Mouse (Mus musculus) retina, postnatal 1 day (tissue): Measurements from ENCODE around the gene Bag1.
"Not testable (repeated sequence)": the region's sequence is repeated elsewhere in the genome, so short reads cannot be mapped to it uniquely, and the experiment has no call there.

Experiments
- DNase-seq: peaks from one replicate; pipeline ENCODE4 v3.0.0-alpha.2; 2012

The Bag1 gene

DNA sequence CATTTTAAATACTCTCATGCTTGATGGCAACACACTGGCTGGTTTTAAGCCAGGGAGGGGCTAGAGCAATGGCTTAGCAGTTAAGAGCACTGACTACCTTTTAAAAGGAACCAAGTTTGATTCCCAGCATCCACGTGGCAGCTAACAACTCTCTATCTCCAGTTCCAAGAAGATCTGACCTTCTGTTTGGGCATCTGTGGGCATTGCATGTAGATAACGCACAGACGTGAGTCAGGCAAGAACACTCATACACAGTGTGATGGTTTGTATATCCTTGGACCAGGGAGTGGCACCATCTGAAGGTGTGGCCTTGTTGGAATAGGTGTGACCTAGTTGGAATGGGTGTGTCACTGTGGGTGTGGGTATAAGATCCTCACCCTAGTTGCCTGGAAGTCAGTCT lies 13.7 kb downstream of the Bag1 start:
- DNase-seq: not testable (repeated sequence)

DNA sequence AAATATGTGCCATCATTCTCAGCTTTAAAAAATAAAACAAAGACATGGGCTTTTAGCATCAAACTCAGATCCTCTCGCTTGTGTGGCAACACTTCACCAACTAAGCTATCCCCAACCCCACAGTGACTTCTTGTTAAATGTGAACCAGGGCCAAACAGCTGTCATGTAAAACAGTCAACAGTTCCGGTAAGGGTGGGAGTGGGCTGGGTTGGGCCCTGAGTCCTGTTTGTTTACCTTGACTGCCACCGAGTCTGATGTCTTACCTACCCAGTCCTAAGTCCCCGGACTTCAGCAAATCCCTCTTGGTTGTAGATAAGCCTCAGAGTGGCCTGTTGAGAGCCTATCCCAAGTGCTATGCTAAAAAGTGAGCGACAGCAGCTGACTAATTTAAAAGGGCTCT lies 14.4 kb downstream of the Bag1 start:
- no peak for DNase-seq

DNA sequence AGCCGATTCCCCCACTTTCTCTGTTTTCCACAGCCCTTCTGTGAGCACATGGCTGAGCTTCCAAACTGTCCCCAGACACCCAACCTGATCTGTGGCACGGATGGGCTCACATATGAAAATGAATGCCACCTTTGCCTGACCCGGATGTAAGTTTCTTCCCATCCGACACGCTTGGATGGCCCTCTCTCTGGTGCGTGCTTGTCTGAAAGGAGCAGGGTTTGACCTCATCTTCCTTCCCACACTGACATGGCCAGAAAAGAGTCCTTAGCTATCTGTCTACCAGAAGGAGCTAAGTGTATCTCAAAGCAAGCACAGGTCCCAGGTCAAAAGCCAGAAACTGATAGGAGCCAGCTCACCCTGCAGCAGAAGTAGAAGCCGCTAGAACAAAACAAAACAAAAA lies 19.0 kb downstream of the Bag1 start:
- DNase-seq: no peak

DNA sequence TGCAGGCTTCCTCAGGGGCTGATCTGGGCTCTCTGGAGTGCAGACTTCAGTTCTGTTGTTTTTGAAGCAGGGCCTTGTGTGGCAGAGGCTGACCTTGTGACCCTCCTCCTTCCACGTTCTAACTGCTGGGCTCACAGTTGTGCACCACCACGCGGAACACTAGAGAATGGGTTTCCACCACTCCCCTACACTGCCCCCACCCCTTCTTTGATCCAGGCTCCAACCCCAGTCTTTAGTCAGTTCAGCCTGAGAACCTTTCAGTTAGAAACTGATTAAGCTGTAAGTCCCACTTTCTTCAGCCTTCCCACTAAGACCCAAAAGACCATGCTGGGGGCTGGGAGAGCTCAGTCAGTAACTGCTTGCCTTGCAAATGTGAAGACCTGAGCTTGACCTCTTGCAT lies 22.5 kb downstream of the Bag1 start:
- DNase-seq: no peak

DNA sequence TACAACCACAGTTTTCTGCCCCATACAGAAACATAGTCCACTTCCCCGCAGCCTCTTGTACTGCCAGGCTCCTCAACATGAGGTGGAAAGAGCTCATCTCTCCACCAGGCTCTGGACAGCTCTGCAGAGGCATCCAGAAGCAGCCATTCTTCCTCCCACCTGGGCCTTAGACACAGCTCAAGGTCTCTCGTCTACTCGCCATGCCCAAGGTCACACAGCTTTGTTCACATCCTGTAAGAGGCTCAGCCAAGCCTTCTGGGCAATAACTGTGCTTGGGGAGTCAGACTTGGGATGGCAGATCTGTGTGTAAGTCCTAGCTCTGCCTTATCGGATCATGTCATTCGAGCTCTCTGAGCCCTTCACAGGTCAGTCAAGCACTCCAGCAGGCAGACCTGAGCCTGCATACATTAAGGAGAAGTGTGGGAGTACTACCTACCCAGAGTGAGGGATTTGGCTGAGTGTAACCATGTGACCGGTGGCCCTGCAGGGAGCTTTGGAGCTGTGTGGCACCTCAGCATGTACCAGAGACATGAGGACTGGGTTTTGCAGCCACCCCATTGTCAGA lies 24.9 kb downstream of the Bag1 start:
- no peak for DNase-seq

DNA sequence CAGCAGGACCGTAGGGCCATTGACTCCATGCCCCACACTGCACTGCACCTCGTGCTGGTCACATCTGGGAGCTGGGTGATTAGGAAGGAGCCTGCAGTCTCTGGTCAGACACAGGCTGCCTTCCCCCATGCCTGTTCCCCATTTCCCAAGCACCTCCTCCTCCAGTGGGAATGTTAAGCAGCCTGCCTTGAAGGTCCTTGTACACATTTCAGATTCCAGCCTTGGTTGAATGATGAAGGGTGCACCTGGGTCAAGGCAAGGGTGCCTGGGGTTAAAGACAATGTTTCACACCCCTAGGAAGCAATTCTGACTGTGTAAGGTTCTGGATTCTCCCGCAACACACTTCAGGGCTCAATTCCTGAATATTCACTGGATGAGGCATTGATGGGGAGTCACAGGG lies 26.8 kb downstream of the Bag1 start:
- no peak for DNase-seq

DNA sequence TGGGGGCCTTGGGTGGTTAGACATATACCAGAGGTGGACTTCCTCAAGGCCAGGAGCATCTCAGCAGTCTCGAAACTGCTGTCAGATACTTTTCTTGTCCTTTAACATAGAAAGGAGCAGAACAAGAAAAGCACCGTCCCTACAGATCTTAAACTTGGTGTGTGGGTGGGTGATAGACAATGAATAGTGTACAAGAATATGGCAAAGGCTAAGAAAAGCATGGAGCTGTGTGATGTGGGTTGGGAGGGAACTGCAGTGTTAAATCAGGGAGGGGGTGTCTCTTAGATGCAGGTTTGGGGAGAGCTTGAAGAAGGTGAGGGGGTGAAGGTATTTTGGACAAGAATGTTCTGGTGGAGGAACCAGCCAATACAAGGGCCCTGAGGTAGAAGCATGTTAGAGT lies 27.5 kb downstream of the Bag1 start:
- no peak for DNase-seq

DNA sequence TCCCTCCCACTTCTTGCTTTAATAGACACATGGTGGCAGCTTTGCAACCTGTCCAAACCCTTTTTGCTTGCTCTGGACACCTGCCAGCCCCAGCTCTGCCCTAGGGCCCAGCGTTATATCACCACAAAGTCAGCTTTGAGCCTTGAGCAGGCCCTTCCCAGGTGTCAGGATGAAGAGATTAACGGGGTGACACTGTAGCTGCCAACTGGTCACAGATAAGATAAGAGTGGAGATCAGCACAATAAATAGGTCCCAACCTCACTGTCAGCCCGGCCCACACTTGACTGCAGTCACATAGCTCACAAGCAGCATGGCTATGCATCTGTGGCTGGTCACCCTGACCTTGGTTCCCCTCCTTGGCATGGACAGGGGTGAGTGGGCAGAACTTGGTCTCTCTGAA lies 28.3 kb downstream of the Bag1 start, which contains the start of gene Spink4:
TSS of gene Spink4 (plus strand) at position 268 of the 400 bp plus-strand sequence.
- no peak for DNase-seq

DNA sequence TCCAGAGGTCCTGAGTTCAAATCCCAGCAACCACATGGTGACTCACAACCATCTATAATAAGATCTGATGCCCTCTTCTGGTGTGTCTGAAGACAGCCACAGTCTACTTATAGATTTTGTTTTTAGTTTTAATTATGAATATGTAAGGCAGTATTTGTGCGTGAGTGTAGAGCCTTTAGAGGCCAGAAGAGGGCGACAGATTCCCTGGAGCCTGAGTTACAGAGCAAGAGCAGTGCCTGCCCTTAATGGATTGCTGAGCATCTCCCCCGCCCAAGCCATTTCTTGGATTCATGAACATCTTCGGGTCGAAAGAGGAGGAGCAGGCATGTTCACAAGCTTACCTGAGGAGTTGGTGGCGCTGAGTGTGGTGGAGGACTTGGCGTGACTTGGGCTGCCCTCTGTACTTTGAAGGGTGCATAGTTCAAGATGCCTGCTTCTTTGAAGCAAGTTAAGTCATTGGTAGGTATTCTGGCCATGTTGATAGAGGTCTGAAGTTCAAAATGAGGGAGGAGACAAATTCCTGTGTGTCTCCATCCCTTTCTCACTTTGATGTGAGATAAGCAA lies 31.4 kb downstream of the Bag1 start:
- DNase-seq: no peak

DNA sequence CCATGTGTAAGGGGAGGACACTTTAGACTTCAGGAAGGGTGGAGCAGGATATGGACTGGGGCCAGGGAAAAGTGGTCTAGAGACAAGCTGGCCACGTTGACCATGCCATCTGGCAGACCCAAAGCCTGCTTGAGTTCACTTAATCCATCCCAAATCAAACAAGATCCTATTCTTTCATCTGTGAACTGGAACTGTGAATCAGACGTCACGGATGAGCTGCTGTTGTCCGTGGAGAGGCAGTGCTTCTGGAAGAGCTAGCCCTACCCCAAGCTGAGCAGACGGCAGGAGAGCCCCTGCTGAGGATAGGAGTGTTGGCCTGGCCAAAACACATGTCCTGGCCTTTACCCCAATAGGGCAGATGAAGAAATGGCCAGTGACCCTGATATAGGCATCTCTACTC lies 32.1 kb downstream of the Bag1 start:
- no peak for DNase-seq

DNA sequence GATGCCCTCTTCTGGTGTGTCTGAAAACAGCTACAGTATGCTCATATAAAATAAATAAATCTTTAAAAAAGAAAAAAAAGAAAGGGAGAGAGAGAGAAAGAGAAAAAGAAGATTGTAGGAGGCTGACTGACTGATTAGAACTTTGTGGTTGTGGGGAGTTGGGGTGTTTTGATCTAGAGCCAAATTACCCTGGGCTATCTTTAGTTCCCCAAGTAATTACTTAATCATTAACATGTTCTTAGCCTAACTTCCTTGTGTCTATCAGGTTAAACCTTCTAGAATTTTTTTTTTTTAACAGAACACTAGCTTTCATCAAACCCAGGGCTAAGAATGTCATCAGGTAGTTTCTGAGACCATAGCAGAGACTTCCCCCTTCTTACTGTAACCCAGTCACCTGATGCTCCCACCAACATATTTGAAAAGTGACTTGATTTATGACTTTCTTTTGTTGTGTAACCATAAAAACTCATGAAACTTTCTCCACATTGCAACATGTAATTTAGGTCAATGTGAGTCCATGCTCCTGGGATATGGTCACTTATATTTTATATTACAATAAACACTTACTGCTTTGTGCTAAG lies 33.7 kb downstream of the Bag1 start:
- no peak for DNase-seq

DNA sequence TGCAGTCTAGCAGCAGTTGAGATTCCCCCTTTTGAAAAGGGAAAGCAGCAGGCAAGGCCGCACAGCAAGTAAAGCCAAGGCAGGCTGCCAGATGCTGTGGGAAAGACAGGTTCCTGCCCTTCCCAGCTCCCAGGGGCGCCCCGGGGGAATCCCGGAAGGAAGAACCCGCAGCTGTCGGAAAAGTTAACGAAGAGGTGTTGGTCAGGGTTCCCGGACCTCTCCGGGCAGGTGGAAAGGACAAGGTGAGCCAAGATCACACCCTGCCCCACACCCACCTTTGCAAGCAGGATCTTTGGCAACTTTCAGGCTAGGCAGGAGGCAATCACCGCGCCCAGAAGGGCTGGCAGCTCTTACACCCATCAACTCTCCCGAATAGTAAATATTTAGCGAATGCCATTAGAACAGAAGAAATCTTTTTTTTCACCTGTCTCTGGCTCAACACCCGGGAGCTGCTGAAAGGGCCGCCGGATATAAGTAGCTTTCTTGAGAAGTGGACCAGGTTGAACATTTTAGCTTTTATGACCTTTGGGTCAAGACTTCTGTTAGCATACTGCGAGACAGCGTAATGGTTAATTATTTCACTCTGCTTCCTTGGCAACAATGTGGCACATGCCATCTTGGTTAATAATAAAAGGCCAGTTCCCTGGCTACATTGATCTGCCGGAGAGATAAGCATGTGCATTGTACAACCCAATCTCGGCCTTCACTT lies 39.7 kb downstream of the Bag1 start:
- DNase-seq: no peak

DNA sequence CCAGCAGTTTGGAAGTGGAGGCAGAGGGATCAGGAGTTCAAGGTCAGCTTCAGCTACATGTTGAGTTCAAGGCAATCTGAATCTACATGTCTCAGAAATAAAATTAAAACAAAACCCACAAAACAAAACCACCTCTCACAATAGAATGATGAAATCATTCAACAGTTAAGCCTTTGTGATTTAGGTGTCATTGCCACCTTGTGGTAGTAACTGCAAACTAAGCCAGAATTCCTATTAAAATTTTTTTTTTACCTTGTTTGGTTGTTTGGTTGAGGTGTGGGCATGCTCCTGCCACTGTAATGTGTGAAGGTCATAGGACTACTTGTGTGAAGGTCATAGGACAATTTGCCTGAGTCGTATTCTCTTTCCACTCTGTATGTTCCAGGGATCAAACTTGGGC lies 41.8 kb downstream of the Bag1 start:
- DNase-seq: peak; percentile 26

DNA sequence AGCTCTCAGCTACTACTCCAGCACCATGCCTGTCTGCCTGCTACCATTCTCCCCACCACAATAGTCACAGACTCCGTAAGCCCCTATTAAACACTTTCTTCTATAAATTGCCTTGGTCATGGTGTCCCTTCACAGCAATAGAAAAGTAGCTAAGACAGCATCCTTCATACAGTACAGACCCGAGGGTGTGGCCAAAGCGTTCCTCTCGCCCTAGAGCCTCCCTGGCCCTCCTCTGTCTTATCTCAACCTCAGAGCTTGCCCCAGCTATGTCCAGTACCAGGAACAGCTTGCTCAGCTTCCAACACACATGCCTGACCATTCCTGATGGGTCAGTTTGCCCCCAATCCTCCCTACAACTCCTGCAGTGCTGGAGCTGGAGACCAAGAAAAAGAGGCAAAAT lies 47.5 kb downstream of the Bag1 start:
- DNase-seq: no peak

DNA sequence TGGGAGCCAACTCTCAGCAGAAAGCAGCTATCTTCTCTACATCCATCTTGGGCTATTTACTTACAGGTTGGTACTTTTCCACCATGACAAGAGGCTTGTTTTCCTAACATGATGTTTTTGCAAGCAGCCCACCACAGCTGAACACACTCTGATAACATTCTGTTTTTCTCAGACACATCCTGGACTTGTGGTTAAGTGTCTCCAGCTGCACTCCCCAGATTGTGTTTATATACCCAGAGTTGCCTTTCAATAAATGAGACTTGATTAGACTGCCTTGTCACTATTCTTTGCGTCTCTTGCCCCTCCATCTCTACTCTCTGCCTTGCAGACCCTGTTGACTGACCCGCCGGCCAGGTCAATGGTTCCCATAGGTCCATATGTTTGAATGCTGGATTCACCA lies 48.0 kb downstream of the Bag1 start:
- DNase-seq: no peak

DNA sequence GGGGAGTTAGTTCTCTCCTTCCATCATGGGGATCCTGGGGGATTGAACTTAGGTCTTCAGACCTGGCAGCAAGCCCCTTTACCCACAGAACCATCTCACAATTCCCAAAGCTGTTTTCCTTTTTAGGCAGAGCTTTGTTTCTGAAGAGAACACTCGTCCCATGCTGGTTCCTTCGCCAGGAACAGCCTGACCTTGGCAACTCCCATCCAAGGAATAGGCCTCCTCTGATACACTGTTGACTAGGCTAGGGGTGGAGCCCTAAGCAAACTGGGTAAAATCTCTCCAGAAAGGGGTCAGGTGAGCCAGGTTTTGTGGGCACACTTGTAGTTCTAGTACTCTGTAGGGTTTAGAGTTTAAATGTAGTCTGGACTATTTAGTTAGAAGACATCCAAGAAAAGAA lies 48.8 kb downstream of the Bag1 start:
- no peak for DNase-seq

DNA sequence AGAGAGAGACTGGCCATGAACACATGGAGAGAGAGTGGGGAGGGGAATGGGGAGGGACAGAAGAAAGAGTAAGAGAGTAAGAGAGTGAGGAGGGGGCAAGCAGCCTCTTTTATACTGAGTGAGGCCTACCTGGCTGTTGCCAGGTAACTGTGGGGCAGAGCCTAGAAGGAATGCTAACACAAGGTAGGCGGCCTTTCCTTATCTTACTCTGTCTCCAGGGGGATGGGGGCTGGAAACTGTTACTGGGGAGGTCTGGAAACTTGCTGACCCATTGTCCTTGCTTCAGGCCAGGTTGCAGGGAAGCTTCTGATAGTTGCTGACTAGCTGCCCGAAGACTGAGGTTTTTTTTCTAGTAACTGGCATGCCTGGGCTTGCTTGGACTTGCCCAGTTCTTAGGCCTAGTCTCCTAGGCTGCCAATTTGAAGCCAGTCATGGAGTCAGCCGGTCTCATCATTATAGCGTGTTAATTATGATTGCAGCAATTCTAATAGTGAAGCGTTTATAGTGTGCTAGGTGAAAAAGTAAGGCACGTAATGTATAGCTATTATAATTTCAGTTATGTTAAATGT lies 49.5 kb downstream of the Bag1 start:
- DNase-seq: no peak

DNA sequence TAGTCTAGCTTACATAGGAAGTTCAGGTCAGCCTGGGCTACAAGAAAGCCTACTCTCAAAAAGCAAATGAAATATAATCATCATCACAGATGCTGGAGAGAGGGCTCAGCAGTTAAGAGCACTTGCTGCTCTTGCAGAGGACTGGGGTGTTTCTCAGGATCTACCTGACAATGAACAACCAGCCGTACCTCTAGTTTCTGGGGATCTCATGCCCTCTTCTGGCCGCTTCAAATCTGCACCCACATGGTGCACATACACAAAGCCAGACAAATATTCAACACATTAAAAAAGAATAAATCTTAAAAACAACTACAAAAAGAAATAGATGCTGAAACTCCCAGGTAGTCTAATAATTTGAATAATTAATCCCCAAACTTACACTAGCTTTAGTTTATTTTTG lies 52.4 kb downstream of the Bag1 start:
- no peak for DNase-seq

DNA sequence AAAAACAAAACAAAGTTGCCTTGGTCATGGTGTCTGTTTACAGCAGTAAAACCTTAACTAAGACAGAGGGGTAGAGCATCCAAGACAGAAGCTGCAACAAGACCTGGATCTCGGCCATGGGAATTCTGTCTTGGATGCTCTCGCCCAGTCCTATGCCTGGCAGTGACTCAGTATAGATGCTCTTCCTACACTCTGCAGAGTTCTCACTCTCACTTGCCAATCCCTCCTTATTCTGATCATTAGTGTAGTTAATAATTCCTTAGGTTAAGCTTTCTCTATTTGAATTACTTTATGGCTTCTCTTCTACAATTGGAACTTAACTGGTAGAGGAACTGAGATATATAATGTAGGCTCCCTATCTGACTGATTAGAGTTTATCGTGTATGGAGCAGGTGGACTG lies 53.0 kb downstream of the Bag1 start:
- DNase-seq: no peak

DNA sequence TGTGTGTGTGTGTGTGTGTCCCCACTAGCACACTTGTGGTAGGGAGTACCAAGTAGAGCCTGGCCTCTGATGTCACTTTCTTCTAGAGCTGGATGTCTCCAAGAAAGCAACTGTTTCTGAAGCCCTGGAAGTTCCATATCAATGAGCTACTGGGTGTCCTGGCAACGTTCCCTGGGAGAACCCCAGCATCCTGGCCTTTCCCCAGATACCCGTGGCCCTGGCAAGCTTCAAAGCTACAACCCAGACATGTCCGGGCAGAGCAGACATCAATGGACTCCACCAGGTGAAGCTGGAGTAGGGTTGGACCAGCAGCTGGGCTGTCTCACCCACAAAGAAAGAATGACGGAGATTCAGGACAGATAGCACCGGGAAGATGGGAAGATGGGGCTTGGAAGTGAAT lies 56.9 kb downstream of the Bag1 start:
- DNase-seq: no peak

DNA sequence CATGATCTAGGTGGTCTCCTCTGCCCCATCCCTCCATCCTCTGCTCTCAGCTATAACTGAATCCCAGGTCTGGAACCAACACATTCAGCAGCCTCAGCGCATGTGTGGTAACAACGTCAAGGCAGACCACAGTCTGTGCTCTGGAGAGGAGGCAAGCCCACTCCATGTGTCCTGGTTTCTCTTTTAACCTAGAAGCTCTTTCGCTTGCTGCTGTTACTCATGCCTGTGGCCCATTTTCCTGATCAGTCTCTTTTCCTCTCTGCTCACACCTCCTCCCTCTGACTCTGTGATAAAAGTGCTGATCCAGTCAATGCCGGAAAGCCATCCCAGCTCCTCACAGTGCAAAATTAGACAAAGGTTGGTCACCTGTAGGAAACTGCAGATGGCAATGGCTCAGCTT lies 58.1 kb downstream of the Bag1 start:
- DNase-seq: no peak

DNA sequence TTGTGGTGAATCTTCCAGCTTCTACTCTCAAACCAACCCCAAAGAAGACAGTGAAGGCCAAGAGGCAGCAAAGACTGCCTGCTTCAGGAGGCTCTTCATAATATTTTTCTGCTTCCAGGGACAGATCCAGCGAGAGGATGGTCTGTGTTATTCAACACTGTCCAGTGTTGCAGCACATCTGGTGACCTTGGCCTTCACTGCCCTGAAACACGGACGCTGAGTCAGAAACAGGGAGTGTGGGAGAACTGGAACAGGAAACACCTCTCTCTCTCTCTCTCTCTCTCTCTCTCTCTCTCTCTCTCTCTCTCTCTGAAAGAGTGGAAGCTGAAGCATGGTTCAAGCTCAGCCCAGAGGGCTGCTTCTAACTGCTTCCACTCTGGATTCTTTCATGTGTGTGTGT lies 58.8 kb downstream of the Bag1 start:
- no peak for DNase-seq

DNA sequence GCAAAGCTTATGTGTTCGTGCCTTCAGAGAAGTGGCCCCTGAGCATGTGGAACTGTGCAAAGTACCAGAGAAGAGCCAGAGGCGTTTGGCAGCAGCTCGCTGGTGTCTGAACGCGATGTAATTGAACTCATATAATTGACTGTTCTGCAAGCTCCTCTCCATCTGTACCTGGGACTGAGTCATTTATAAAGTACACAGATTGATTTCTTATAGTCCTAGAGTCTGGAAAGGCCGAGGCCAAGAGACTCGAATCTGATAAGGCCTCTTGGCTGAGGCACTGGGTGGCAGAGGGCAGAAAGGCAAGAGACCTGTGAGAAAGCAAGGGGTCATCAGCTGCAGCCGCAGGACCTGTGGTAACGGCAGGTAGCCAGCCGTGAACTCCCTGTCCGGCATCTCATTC lies 59.3 kb downstream of the Bag1 start:
- DNase-seq: no peak
